Mouse (Mus musculus) heart, postnatal 0 days (tissue): ENCODE data around the gene Palld.

Experiments used
- CTCF ChIP-seq: IDR thresholded peaks from 2 replicates; pipeline ENCODE4 v1.5.1; 2016; ENCODE audit warnings: antibody characterized with exemption, control low read depth, low read depth
- EP300 ChIP-seq: IDR thresholded peaks from 2 replicates; pipeline ENCODE4 v1.6.1; 2016; ENCODE audit warnings: antibody characterized with exemption, low read depth

DNA sequence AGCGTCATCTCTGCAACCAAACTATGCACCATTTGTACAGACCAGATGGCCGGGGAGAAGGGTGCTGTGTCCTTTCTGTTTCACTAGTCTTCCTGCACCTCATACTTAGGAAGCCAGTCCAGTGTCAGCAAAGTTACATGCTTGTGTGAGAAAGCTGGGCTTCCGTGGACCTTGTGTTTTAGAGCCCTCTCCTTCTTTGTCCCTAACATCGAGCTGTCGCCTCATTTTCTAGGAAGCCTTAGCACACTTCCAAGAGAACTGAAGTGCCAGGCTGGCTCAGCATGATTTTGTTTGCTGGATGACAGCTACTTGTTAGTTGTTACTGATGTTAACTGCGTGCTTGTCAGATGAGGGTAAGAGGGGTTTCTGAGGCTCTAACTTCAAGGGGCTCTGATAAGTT lies 329.8 kb downstream of the Palld start:
- no peak for TF ChIP-seq CTCF
- TF ChIP-seq EP300: no peak
